Mouse (Mus musculus) brain, embryonic 14.5 days (tissue): ENCODE results near the gene Mfap4.

ENCODE experiments used
- CTCF ChIP-seq: fragments of 200-500 bp; IDR thresholded peaks from 2 replicates; pipeline ENCODE4 v1.5.1; 2012; ENCODE audit warnings: inconsistent platforms, mild to moderate bottlenecking, moderate library complexity, borderline replicate concordance; ENCODE audit not compliant: insufficient read depth, insufficient read length; ENCODE audit errors: extremely low read depth
- POLR2A ChIP-seq: fragments of 200-500 bp; IDR thresholded peaks from 2 replicates; pipeline ENCODE4 v1.6.1; 2012; ENCODE audit warnings: mild to moderate bottlenecking, inconsistent platforms, borderline replicate concordance; ENCODE audit not compliant: poor library complexity, insufficient read depth, insufficient read length, severe bottlenecking; ENCODE audit errors: extremely low read depth

GRCm38 (mm10) chr11:61481239-61482090 lies 3.8 kb upstream of the Mfap4 start:
- TF ChIP-seq CTCF = no peak
- no peak for TF ChIP-seq POLR2A
